Mouse (Mus musculus): Measurements from ENCODE around the gene Rpl19. TPM values are rescaled to one million over a fixed set of nuclear protein-coding genes. Genes with fewer than 3 reads are reported as not detected.

The Rpl19 gene
- polyA plus RNA-seq, 1 experiment from 2014 or later, result 1,012 TPM

DNA sequence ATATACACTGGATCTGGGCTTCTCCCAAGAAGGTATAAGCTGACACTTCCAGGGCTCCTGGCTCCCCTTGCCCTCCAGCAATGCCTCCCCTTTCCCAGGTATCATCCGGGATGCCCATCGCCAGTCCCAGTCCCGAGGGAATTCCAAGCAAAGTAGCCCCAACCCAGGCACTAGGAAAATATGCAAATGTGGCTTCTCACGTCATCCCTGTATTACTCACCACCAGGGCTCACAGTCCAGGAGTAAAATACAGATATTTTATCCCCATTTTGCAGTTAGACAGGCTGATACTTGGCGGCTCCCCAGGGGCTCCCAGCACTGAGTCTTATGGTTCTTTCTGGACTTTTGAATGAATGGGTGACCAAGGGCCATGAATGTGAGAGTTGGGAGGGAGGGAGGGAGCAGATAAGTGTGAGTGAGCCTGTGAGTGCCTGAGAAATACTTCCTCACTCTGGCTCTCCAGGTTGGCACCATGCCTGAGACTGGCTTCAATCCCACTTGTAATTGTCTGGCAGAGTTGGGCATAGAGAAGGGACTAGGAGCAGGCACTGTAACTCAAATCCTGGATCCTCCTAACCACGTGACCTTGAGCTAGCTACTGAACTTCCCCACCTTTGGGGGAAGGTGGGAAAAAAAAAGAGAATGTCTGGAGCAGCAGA, 35.5 kb downstream of the Rpl19 start:
- Histone ChIP-seq H3K27ac (no peak overlapping the region), H3K9ac (no peak overlapping the region), H3K4me2 (replicated peaks) (no peak overlapping the region), H3K36me3 (no peaks in the 10 kb centered on the region), H3K4me1 (peaks cover 10% of the 10 kb centered on the region; the same call in 1 of the 2 replicates), H3K9me3 (peaks cover 4% of the 10 kb centered on the region; the same call in 1 of the 2 replicates), H3K4me3 (no peak overlapping the region), H3K27me3 (no peaks in the 10 kb centered on the region)
- ATAC-seq (ENCODE audit: low FRiP score, low read depth), result no peak
- 62% methylated on average over 6 of the region's 6 CpGs for WGBS

DNA sequence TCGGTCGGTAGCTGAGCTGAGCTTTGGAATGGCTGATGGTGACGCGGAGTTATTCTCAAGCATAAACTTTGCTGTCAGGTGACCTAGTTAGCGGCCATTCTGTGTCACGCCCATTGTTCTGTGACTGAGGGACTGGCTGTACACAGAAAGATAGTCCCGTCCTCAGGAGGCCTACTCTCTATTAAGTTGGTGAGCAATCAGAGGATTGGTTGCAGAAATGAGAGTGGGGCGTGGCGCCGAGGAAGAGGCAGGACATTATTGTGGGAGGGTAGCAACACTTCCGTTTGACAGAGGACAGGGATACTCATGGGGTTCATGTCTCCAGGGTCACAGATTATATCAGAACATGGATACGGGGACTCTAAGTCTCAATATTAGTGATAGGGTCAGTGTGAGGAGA, 39.7 kb downstream of the Rpl19 start:
- Histone ChIP-seq H3K27ac (no peak overlapping the region), H3K9ac (no peak overlapping the region), H3K36me3 (no peaks in the 10 kb centered on the region), H3K27me3 (no peaks in the 10 kb centered on the region), H3K4me2 (replicated peaks) (no peak overlapping the region), H3K4me1 (0 out of 2 replicates have a peak, but pooled peaks cover 8% of the 10 kb centered on the region), H3K9me3 (peaks cover 10% of the 10 kb centered on the region; the same call in 1 of the 2 replicates), H3K4me3 (no peak overlapping the region)
- 92% methylated on average over 12 of the region's 12 CpGs for WGBS
- ATAC-seq (ENCODE audit: low FRiP score, low read depth), result no peak

DNA sequence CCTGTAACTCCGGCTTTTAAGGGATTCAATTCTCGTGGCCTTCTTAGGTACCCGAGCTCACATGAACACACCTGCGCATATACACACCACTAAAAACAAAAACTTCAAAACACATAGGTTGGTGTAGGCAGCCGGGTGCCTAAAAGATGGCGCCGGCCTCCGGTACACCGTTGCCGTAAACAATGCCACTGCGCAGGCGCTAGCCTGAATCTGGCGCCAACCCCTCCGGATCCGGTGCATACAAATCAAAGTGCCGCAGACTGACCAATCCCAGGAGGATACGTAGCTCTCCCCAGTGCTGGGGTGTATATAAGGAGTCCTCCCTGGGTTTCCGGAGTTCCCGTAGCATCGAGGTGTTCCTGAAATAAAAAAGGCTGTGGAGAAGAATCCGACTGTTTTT, 40.7 kb downstream of the Rpl19 start:
- Histone ChIP-seq H3K4me1 (0 out of 2 replicates have a peak, but pooled peaks cover 8% of the 10 kb centered on the region), H3K4me3 (no peak overlapping the region), H3K27ac (no peak overlapping the region), H3K27me3 (no peaks in the 10 kb centered on the region), H3K36me3 (no peaks in the 10 kb centered on the region), H3K9ac (no peak overlapping the region), H3K9me3 (peaks cover 10% of the 10 kb centered on the region; the same call in 1 of the 2 replicates), H3K4me2 (replicated peaks) (no peak overlapping the region)
- WGBS, result 92% methylated on average over 21 of the region's 21 CpGs
- no peak for ATAC-seq (ENCODE audit: low FRiP score, low read depth)

DNA sequence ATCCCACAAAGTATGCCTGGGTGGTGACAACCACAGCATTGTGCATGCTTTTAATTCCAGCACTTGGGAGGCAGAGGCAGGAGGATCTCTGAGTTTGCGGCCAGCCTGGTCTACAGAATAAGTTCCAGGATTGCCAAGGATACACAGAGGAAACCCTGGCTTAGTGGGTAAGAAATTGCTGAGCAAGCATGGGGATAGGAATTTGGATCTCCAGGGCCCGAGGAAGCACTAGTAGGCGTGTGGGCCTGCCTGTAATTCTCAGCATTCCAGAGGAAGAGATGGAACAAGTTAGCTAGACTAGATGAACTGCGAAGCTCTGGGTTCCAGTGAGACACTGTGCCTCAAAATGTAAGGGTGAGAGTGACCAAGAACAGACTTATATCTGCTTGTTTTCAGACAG, 46.9 kb downstream of the Rpl19 start:
- H3K4me2 ChIP-seq (replicated peaks), result no peak overlapping the region
- H3K36me3 ChIP-seq, result no peaks in the 10 kb centered on the region
- H3K9ac ChIP-seq, result no peak overlapping the region
- no peak overlapping the region for H3K27ac ChIP-seq
- H3K27me3 ChIP-seq, result no peaks in the 10 kb centered on the region
- WGBS, result 89% methylated on average over 4 of the region's 4 CpGs
- no peak overlapping the region for H3K4me3 ChIP-seq
- H3K4me1 ChIP-seq, result peaks cover 2% of the 10 kb centered on the region; the same call in 1 of the 2 replicates
- ATAC-seq (ENCODE audit: low FRiP score, low read depth), result no peak
- no peaks in the 10 kb centered on the region for H3K9me3 ChIP-seq

DNA sequence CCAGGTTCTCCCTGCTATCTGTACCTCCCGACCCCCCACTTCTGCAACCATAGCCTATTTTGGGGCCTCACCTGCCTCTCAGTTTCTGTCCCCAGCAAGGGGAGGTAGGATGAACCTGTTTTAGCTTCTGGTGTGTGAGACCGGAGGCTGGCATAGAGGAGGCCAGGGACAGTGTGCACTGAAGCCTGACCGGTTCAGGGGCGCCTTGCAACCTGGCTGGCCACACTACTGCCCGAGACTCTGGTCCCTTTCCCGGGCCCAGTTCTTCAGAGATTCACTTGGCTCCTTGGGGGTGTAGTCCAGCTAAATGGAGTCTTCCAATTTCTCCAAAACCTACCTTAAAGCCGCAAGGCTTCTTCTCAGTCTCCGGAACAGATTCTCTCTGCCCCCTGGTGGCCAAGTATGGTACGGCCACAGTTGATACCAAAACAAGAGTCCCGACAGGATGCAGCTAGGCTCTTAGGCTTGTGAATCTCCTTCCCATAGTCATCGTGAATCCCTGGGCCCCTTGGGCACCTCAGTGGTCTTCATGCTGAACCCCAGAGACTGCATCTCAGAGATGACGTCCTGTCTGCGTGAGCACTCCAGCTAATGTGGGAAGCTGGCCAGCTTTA, 48.8 kb downstream of the Rpl19 start:
- Histone ChIP-seq H3K9ac (0 out of 2 replicates have a peak overlapping the region, but pooled peaks have one; percentile 36), H3K9me3 (no peaks in the 10 kb centered on the region), H3K4me2 (replicated peaks) (peak overlapping the region; percentile 41; the same call in 1 of the 2 replicates), H3K4me3 (no peak overlapping the region), H3K4me1 (peaks cover 2% of the 10 kb centered on the region; the same call in 1 of the 2 replicates), H3K27me3 (no peaks in the 10 kb centered on the region), H3K36me3 (no peaks in the 10 kb centered on the region), H3K27ac (no peak overlapping the region)
- WGBS, result 25% methylated on average over 13 of the region's 13 CpGs
- no peak; the same call in 1 of the 2 replicates for ATAC-seq (ENCODE audit: low FRiP score, low read depth)

DNA sequence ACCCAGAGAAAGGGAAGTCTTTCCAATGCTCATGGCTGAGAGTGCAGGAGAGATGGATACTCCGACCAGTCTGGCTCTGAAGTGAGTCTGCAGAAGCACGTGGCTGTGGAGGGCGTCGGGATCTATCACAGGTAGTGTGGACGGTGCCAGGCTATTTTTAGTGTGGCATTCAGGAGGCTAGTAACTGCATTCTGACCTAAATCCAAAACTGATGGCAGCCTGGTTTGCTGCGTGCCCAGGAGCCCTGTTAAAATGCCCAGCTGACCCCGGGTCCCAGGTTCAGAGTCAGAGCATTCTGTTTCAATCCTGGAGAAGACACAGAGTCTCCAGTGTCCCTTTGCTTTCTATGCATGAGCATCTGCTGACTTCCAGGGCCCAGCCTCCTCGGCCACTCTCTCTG, 50.6 kb downstream of the Rpl19 start:
- Histone ChIP-seq H3K9me3 (no peaks in the 10 kb centered on the region), H3K27ac (no peak overlapping the region), H3K27me3 (no peaks in the 10 kb centered on the region), H3K9ac (no peak overlapping the region), H3K4me1 (peaks cover 2% of the 10 kb centered on the region; the same call in 1 of the 2 replicates), H3K4me2 (replicated peaks) (no peak overlapping the region), H3K36me3 (peaks cover 7% of the 10 kb centered on the region), H3K4me3 (no peak overlapping the region)
- ATAC-seq (ENCODE audit: low FRiP score, low read depth), result no peak
- 80% methylated on average over 8 of the region's 8 CpGs for WGBS

Small RNA genes within 50 kb of the gene (microRNA-seq; reads per million reads assigned to microRNA genes)
- not detected for gene Gm27597

Other genes with a start within 250 kb of the Rpl19 start
- gene Rpl23, start 244.3 kb upstream of the Rpl19 start, polyA plus RNA-seq (2015; fragmentation: Nextera tagmentation; extraction: Ambion mirVana), result 547 and 558 TPM in 2 replicates
- 128 and 138 TPM in 2 replicates for gene Lasp1, start 227.7 kb upstream of the Rpl19 start, polyA plus RNA-seq (2015; fragmentation: Nextera tagmentation; extraction: Ambion mirVana)
- gene B230217C12Rik, start 185.9 kb upstream of the Rpl19 start, polyA plus RNA-seq (2015; fragmentation: Nextera tagmentation; extraction: Ambion mirVana), result 11.7 and 12.5 TPM in 2 replicates
- 0.37 and 0.63 TPM in 2 replicates for gene Fbxo47, start 142.6 kb upstream of the Rpl19 start, polyA plus RNA-seq (2015; fragmentation: Nextera tagmentation; extraction: Ambion mirVana)
- gene Plxdc1, start 40.3 kb upstream of the Rpl19 start, polyA plus RNA-seq (2015; fragmentation: Nextera tagmentation; extraction: Ambion mirVana), result 0.33 and 0.50 TPM in 2 replicates
- 7.0 and 8.8 TPM in 2 replicates for gene Arl5c, start 30.5 kb upstream of the Rpl19 start, polyA plus RNA-seq (2015; fragmentation: Nextera tagmentation; extraction: Ambion mirVana)
- 20.0 and 20.7 TPM in 2 replicates for gene Cacnb1, start 3.7 kb upstream of the Rpl19 start, polyA plus RNA-seq (2015; fragmentation: Nextera tagmentation; extraction: Ambion mirVana)
- gene Stac2, start 26.8 kb downstream of the Rpl19 start, polyA plus RNA-seq (2015; fragmentation: Nextera tagmentation; extraction: Ambion mirVana), result 0.74 and 1.1 TPM in 2 replicates
- 28.0 and 28.4 TPM in 2 replicates for gene Fbxl20, start 123.7 kb downstream of the Rpl19 start, polyA plus RNA-seq (2015; fragmentation: Nextera tagmentation; extraction: Ambion mirVana)
- 74.9 and 76.8 TPM in 2 replicates for gene Med1, start 166.6 kb downstream of the Rpl19 start, polyA plus RNA-seq (2015; fragmentation: Nextera tagmentation; extraction: Ambion mirVana)
- 13.1 TPM in 2 replicates for gene Cdk12, start 176.3 kb downstream of the Rpl19 start, polyA plus RNA-seq (2015; fragmentation: Nextera tagmentation; extraction: Ambion mirVana)

All from limb, embryonic 13.5 days (tissue).